Mouse (Mus musculus) cerebellum, adult 2 months (tissue): ENCODE results near the gene Cav3. TPM values are rescaled to one million over a fixed set of nuclear protein-coding genes. Genes with fewer than 3 reads are reported as not detected.

Source experiments
- DNase-seq, 2 experiments: peaks; one replicate each; pipeline ENCODE4 v3.0.0; 2021
- H3K27ac ChIP-seq: fragments of 200-500 bp; 2 replicates; pipeline ENCODE4 v1.5.1; 2012; ENCODE audit warnings: low read length, control low read depth, inconsistent platforms; ENCODE audit not compliant: insufficient read depth
- H3K27me3 ChIP-seq: fragments of 200-500 bp; 2 replicates; pipeline ENCODE4 v1.6.1; 2012; ENCODE audit warnings: inconsistent platforms, mild to moderate bottlenecking, low read length, moderate library complexity; ENCODE audit not compliant: control insufficient read depth, insufficient read depth
- H3K4me1 ChIP-seq: fragments of 200-500 bp; 2 replicates; pipeline ENCODE4 v1.6.1; 2011; ENCODE audit warnings: low read length; ENCODE audit not compliant: control insufficient read depth, insufficient read depth
- H3K4me3 ChIP-seq: fragments of 200-500 bp; replicated peaks from 2 replicates; pipeline ENCODE3; 2011; ENCODE audit warnings: mild to moderate bottlenecking, low read depth, low read length, control low read depth; ENCODE audit not compliant: insufficient read depth
- CTCF ChIP-seq: fragments of 200-500 bp; IDR thresholded peaks from 2 replicates; pipeline ENCODE4 v1.5.1; 2011; ENCODE audit warnings: low read depth, mild to moderate bottlenecking, control low read depth, low read length, moderate library complexity, borderline replicate concordance; ENCODE audit not compliant: insufficient read depth
- POLR2A ChIP-seq: fragments of 200-500 bp; IDR thresholded peaks from 2 replicates; pipeline ENCODE4 v1.6.1; 2011; ENCODE audit warnings: low read length, control low read depth, borderline replicate concordance; ENCODE audit not compliant: insufficient read depth
- WGBS: fragments of 180-500 bp; shearing (Covaris S2); methylation state at CpG from one replicate; pipeline ENCODE4 v1.1.7; 2018; 5-methylcytosine and 5-hydroxymethylcytosine counted together
- polyA plus RNA-seq: library from polyadenylated mRNA; depleted of rRNA; stranded (reverse); fragments of >200 nt; gene quantifications from 2 replicates; pipeline ENCODE4 v1.2.3, GENCODE M21; 2012

The Cav3 gene
- polyA plus RNA-seq, 1 experiment, result 0.51 TPM

- WGBS, result 68% methylated on average over 8 of the region's 8 CpGs
- Histone ChIP-seq H3K4me1 (no peaks in the 10 kb centered on the region), H3K27me3 (no peaks in the 10 kb centered on the region), H3K4me3 (no peak overlapping the region), H3K27ac (no peak overlapping the region)
- TF ChIP-seq POLR2A (no peak), CTCF (no peak)
- no peak for DNase-seq
Measured at GRCm38 (mm10) chr6:112496291-112497060, 37.2 kb downstream of the Cav3 start.

DNA sequence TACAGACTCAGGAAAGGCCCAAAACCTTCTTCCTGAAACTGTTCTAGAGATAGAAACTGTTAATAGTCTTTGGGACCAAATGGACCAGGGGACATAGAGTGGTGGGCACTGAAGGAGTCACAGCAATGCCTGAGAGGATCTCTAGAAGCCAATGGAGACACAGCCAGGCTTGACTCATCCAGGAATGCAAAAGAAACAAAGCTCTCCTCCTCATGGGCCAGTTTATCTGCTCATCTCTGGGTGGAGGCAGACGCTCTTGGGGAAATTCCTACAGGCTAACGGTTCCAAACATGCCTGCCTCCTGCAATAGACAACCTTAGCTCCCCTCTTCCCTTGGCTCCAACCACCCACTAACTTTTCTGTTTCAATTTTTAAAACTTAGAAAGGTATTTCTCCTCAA is 38.2 kb downstream of the Cav3 start:
- no peak overlapping the region for H3K27ac ChIP-seq

DNA sequence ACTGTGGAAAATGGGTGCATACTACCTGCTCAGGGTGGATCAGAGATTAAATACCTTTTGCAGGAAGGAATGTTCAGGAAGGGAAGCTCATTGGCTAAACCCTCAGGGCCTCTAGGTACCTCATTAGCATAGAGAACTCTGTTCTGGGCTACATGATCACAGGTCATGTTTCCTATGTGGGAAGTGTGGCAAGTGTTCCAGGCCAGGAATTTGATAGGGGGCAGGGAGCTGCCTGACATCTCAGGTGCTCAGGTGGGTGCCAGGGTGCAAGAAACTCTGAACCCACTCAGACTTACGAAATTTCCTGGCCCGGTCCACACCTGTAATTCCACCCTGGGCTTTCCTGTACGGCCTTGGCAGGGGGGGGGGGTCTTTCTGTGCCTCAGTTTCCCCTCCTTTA is 39.4 kb downstream of the Cav3 start:
- DNase-seq, result no peak
- TF ChIP-seq CTCF (no peak), POLR2A (no peak)
- Histone ChIP-seq H3K4me1 (no peaks in the 10 kb centered on the region), H3K27me3 (no peaks in the 10 kb centered on the region), H3K27ac (no peak overlapping the region), H3K4me3 (no peak overlapping the region)
- 92% methylated on average over 3 of the region's 3 CpGs for WGBS

More for the DNA sequence above, 38.2 kb downstream of the Cav3 start:
- no peak for DNase-seq
- H3K4me1 ChIP-seq, result no peaks in the 10 kb centered on the region
- no peaks in the 10 kb centered on the region for H3K27me3 ChIP-seq
- H3K4me3 ChIP-seq, result no peak overlapping the region
- TF ChIP-seq CTCF, result no peak
- no peak for TF ChIP-seq POLR2A
- WGBS, result 86% methylated on average over 2 of the region's 2 CpGs

DNA sequence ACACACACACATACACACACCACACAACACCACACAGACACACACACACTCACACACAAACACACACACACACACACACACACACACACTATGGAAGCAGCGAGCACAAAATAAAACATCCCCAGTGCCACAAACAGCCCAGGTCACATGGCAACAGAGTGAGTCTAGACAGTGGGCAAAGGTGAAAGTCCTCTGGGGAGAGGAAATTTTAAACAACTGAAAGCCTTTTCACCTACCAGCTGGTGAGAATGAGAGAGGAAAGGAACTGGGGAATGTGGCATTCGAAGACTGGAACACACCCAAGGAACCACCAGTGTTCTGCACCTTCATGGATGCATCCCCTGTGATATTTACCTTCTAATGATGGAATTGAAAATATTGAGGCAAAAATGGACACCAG is 40.2 kb downstream of the Cav3 start:
- WGBS, result 76% methylated on average over 2 of the region's 2 CpGs
- DNase-seq, result no peak
- no peak overlapping the region for H3K27ac ChIP-seq
- H3K27me3 ChIP-seq, result no peaks in the 10 kb centered on the region
- H3K4me1 ChIP-seq, result no peaks in the 10 kb centered on the region
- no peak overlapping the region for H3K4me3 ChIP-seq
- no peak for TF ChIP-seq CTCF
- no peak for TF ChIP-seq POLR2A

DNA sequence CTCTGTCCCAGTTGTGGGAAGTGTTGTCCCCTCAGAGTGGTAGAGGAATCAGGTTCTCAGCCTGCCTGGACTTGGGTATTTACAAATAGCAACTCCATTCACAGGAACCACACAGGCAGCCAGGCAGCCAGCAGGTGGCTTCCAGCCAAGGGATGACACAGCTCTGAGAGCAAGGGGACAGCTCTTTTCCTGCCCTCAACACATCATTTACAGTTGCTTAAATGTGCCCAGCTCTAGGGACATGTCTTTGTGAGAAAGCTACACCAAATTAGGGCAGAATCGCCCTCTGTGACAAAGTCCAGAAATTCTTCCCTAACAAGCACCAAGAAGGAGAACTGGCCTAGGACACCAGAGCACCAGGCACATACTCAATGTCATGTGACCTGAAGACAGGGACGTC is 41.9 kb downstream of the Cav3 start:
- no peaks in the 10 kb centered on the region for H3K4me1 ChIP-seq
- no peaks in the 10 kb centered on the region for H3K27me3 ChIP-seq
- peak; percentile 23 to 37 for DNase-seq
- no peak overlapping the region for H3K27ac ChIP-seq
- 66% methylated on average over 2 of the region's 2 CpGs for WGBS
- no peak overlapping the region for H3K4me3 ChIP-seq
- TF ChIP-seq CTCF, result no peak
- no peak for TF ChIP-seq POLR2A

GRCm38 (mm10) chr6:112507617-112508016 is 48.3 kb downstream of the Cav3 start:
- Histone ChIP-seq H3K4me3 (no peak overlapping the region), H3K27ac (no peak overlapping the region), H3K27me3 (no peaks in the 10 kb centered on the region; the same call in 1 of the 2 replicates), H3K4me1 (no peaks in the 10 kb centered on the region; the same call in 1 of the 2 replicates)
- 79% methylated on average over 2 of the region's 2 CpGs for WGBS
- TF ChIP-seq CTCF (no peak), POLR2A (no peak)
- no peak for DNase-seq

GRCm38 (mm10) chr6:112509590-112510131 is 50.4 kb downstream of the Cav3 start:
- no peak for DNase-seq
- Histone ChIP-seq H3K4me3 (no peak overlapping the region), H3K27ac (no peak overlapping the region), H3K4me1 (no peaks in the 10 kb centered on the region; the same call in 1 of the 2 replicates), H3K27me3 (no peaks in the 10 kb centered on the region; the same call in 1 of the 2 replicates)
- TF ChIP-seq CTCF, result no peak
- TF ChIP-seq POLR2A, result no peak
- WGBS, result 60% methylated on average over 2 of the region's 2 CpGs

GRCm38 (mm10) chr6:112510346-112510745 is 51.0 kb downstream of the Cav3 start:
- WGBS, result 10% methylated on average over 4 of the region's 4 CpGs
- peak in 1 of 2 experiments; percentile 29 for DNase-seq
- no peak overlapping the region for H3K27ac ChIP-seq
- H3K4me1 ChIP-seq, result no peaks in the 10 kb centered on the region; the same call in 1 of the 2 replicates
- TF ChIP-seq POLR2A (no peak), CTCF (no peak)
- no peaks in the 10 kb centered on the region; the same call in 1 of the 2 replicates for H3K27me3 ChIP-seq
- H3K4me3 ChIP-seq, result no peak overlapping the region
